Mouse (Mus musculus): ENCODE measurements at regions not wholly inside any gene's neighbourhood (a gene's known extent, or its start where the extent isn't known, plus 50 kb on each side); places are given as distances from the start of the nearest gene placed in this dataset.

GRCm38 (mm10) chr3:70215195-70215594 is 207.8 kb downstream of the Otol1 start:
- TF ChIP-seq POLR2A (IDR thresholded peaks at IDR 0.05; ENCODE audit: low read depth, low read length) (no peak), CTCF (conservative IDR thresholded peaks at IDR 0.05; ENCODE audit: insufficient read depth, insufficient read length, low read depth, low read length) (no peak)

Measured in kidney, adult 2 months (tissue).